Mouse (Mus musculus) R1 (cell line): ENCODE results near the gene Tgfbr3.

Experiments used
- DNase-seq: peaks from one replicate; pipeline ENCODE4 v3.0.0-alpha.2; 2018; ENCODE audit warnings: low read depth, low spot score

Tgfbr3 gene

GRCm38 (mm10) chr5:107147951-107148766, 141.3 kb downstream of the Tgfbr3 start:
- peak; percentile 80 for DNase-seq

- no peak for DNase-seq
Observed at GRCm38 (mm10) chr5:107147413-107147812, 142.0 kb downstream of the Tgfbr3 start.

- no peak for DNase-seq
Observed at GRCm38 (mm10) chr5:107146111-107146616, 143.3 kb downstream of the Tgfbr3 start.

GRCm38 (mm10) chr5:107145125-107145524, 144.3 kb downstream of the Tgfbr3 start:
- DNase-seq = no peak

GRCm38 (mm10) chr5:107144263-107144843, 145.1 kb downstream of the Tgfbr3 start:
- DNase-seq = no peak

- no peak for DNase-seq
Observed at GRCm38 (mm10) chr5:107143406-107143805, 146.0 kb downstream of the Tgfbr3 start.

- no peak for DNase-seq
Observed at GRCm38 (mm10) chr5:107142791-107143190, 146.6 kb downstream of the Tgfbr3 start.

- no peak for DNase-seq
Observed at GRCm38 (mm10) chr5:107141375-107141774, 148.1 kb downstream of the Tgfbr3 start.

GRCm38 (mm10) chr5:107139800-107140651, 149.4 kb downstream of the Tgfbr3 start:
- DNase-seq = no peak

GRCm38 (mm10) chr5:107133336-107133735, 156.1 kb downstream of the Tgfbr3 start:
- no peak for DNase-seq

- no peak for DNase-seq
Observed at GRCm38 (mm10) chr5:107132231-107132630, 157.2 kb downstream of the Tgfbr3 start.

- DNase-seq = no peak
Observed at GRCm38 (mm10) chr5:107129304-107129703, 160.1 kb downstream of the Tgfbr3 start.

- no peak for DNase-seq
Observed at GRCm38 (mm10) chr5:107126561-107126960, 162.9 kb downstream of the Tgfbr3 start.

GRCm38 (mm10) chr5:107125131-107125530, 164.3 kb downstream of the Tgfbr3 start:
- no peak for DNase-seq

- DNase-seq = no peak
Observed at GRCm38 (mm10) chr5:107124531-107124930, 164.9 kb downstream of the Tgfbr3 start.

- no peak for DNase-seq
Observed at GRCm38 (mm10) chr5:107122622-107123021, 166.8 kb downstream of the Tgfbr3 start.

GRCm38 (mm10) chr5:107121086-107121485, 168.3 kb downstream of the Tgfbr3 start:
- no peak for DNase-seq

- no peak for DNase-seq
Observed at GRCm38 (mm10) chr5:107120624-107121023, 168.8 kb downstream of the Tgfbr3 start.

- DNase-seq = no peak
Observed at GRCm38 (mm10) chr5:107119896-107120295, 169.5 kb downstream of the Tgfbr3 start.

GRCm38 (mm10) chr5:107116821-107117220, 172.6 kb downstream of the Tgfbr3 start:
- DNase-seq = no peak

- DNase-seq = peak; percentile 33
Observed at GRCm38 (mm10) chr5:107112656-107113275, 176.7 kb downstream of the Tgfbr3 start.
